Mouse (Mus musculus) embryonic fibroblast, embryonic 13.5 days (primary cell): ENCODE data around the gene Erlin1. TPM values are rescaled to one million over a fixed set of nuclear protein-coding genes. Genes with fewer than 3 reads are reported as not detected.

Source experiments
- H3K27ac ChIP-seq: 2 replicates; pipeline ENCODE4 v1.5.1; 2012; ENCODE audit warnings: low read length, control low read depth, inconsistent platforms; ENCODE audit not compliant: insufficient read depth
- H3K4me1 ChIP-seq: 2 replicates; pipeline ENCODE4 v1.6.1; 2011; ENCODE audit warnings: low read length; ENCODE audit not compliant: control insufficient read depth, insufficient read depth
- H3K4me3 ChIP-seq: 2 replicates; pipeline ENCODE4 v1.5.1; 2011; ENCODE audit warnings: mild to moderate bottlenecking, control low read depth, low read length; ENCODE audit not compliant: insufficient read depth
- CTCF ChIP-seq: IDR thresholded peaks from 2 replicates; pipeline ENCODE4 v1.5.1; 2011; ENCODE audit warnings: mild to moderate bottlenecking, control low read depth, low read length, moderate library complexity, borderline replicate concordance; ENCODE audit not compliant: insufficient read depth
- POLR2A ChIP-seq: IDR thresholded peaks from 2 replicates; pipeline ENCODE4 v1.6.1; 2011; ENCODE audit warnings: low read depth, mild to moderate bottlenecking, control low read depth, low read length, moderate library complexity
- polyA plus RNA-seq: library from polyadenylated mRNA; stranded (reverse); fragments of >200 nt; gene quantifications from 2 replicates; pipeline ENCODE4 v1.2.4, GENCODE M21; 2011; ENCODE audit warnings: low read depth; ENCODE audit not compliant: missing spikeins, insufficient read length

The Erlin1 gene
- polyA plus RNA-seq, 1 experiment = 49.2 TPM

- no peak overlapping the region for H3K4me3 ChIP-seq
- H3K4me1 ChIP-seq = no peaks in the 10 kb centered on the region
- no peak for TF ChIP-seq POLR2A
- TF ChIP-seq CTCF = no peak
- no peak overlapping the region for H3K27ac ChIP-seq
Observed at GRCm38 (mm10) chr19:44032046-44032744, 37.4 kb downstream of the Erlin1 start.

- no peak for TF ChIP-seq CTCF
- TF ChIP-seq POLR2A = no peak
- Histone ChIP-seq H3K27ac (no peak overlapping the region), H3K4me1 (no peaks in the 10 kb centered on the region), H3K4me3 (no peak overlapping the region)
Observed at GRCm38 (mm10) chr19:44030024-44030423, 39.6 kb downstream of the Erlin1 start.

- Histone ChIP-seq H3K4me1 (no peaks in the 10 kb centered on the region), H3K27ac (no peak within 1 kb of the TSS), H3K4me3 (no peak within 1 kb of the TSS)
- no peak for TF ChIP-seq POLR2A
Observed at GRCm38 (mm10) chr19:44028972-44029371, 40.6 kb downstream of the Erlin1 start, which contains the start of gene Cyp2c23. Gene Cyp2c23 (minus strand): TSS chr19:44029208.

- Histone ChIP-seq H3K4me1 (no peaks in the 10 kb centered on the region), H3K27ac (no peak overlapping the region), H3K4me3 (no peak overlapping the region)
- TF ChIP-seq CTCF (no peak), POLR2A (no peak)
Observed at GRCm38 (mm10) chr19:44026956-44027530, 42.5 kb downstream of the Erlin1 start.

- Histone ChIP-seq H3K27ac (no peak overlapping the region), H3K4me1 (no peaks in the 10 kb centered on the region), H3K4me3 (no peak overlapping the region)
- TF ChIP-seq POLR2A (no peak), CTCF (no peak)
Observed at GRCm38 (mm10) chr19:44024921-44025585, 44.5 kb downstream of the Erlin1 start.

- TF ChIP-seq POLR2A (no peak), CTCF (no peak)
- Histone ChIP-seq H3K27ac (no peak overlapping the region), H3K4me3 (no peak overlapping the region), H3K4me1 (no peaks in the 10 kb centered on the region)
Observed at GRCm38 (mm10) chr19:44023066-44023465, 46.5 kb downstream of the Erlin1 start.

GRCm38 (mm10) chr19:44021502-44021901 lies 48.1 kb downstream of the Erlin1 start:
- Histone ChIP-seq H3K27ac (no peak overlapping the region), H3K4me1 (no peaks in the 10 kb centered on the region)

GRCm38 (mm10) chr19:44019739-44020138 lies 49.8 kb downstream of the Erlin1 start:
- H3K27ac ChIP-seq = no peak overlapping the region
- H3K4me3 ChIP-seq = no peak overlapping the region
- no peaks in the 10 kb centered on the region for H3K4me1 ChIP-seq
- no peak for TF ChIP-seq CTCF
- TF ChIP-seq POLR2A = no peak

More at GRCm38 (mm10) chr19:44021502-44021901, 48.1 kb downstream of the Erlin1 start:
- H3K4me3 ChIP-seq = no peak overlapping the region
- TF ChIP-seq POLR2A (no peak), CTCF (no peak)

DNA sequence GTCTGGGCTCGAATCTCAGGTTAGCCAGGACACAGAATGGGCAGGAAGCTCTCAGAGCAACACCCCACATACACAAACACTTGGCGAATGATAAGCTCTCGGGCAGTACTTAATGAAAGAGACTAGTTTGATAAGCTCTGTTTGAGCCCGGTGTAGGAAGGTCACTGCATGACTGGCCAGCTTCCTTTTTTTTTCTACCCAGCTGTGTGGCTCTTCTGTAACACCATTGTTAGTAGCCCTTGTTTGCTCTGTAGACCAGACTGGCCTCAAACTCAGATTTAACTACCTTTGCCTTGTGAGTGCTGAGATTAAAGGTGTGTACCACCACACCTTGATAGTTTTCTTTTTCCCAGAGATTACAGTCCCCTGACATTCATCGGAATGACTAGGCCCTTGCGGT lies 55.7 kb downstream of the Erlin1 start:
- Histone ChIP-seq H3K27ac (no peak overlapping the region), H3K4me3 (no peak overlapping the region), H3K4me1 (no peaks in the 10 kb centered on the region)
- TF ChIP-seq POLR2A (no peak), CTCF (no peak)

GRCm38 (mm10) chr19:44008784-44009183 lies 60.8 kb downstream of the Erlin1 start:
- Histone ChIP-seq H3K27ac (no peak overlapping the region), H3K4me1 (no peaks in the 10 kb centered on the region; the same call in 1 of the 2 replicates), H3K4me3 (no peak overlapping the region)
- TF ChIP-seq CTCF = no peak
- TF ChIP-seq POLR2A = no peak
